Mouse (Mus musculus): ENCODE results near the gene Epb41l5.

DNA sequence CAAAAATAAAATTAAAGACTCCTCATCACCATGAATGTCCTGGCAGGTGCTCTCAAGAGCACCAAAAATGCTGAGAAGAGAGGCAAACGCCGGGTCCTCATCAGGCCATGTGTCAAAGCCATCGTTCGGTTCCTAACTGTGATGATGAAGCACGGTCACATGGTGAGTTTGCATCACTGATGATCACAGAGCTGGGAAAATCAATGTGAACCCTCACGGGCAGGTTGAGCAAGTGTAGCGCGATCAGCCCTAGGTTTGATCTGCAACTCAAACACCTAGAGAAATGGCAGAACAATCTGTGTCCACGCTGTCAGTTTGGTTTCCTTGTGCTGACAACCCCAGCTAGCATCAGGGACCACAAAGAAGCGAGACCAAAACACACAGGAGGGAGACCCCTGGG, 149.3 kb downstream of the Epb41l5 start:
- TF ChIP-seq CTCF (IDR thresholded peaks at IDR 0.05; ENCODE audit: insufficient read depth, low read length) (no peak), POLR2A (IDR thresholded peaks at IDR 0.05; ENCODE audit: borderline replicate concordance, extremely low read depth, low read depth, low read length) (no peak)

All from lung, adult 2 months (tissue).